Mouse (Mus musculus): Measurements from ENCODE around the gene Acot4.
A peak's percentile ranks its signal among the peaks of the same experiment; 100 is the strongest.

DNA sequence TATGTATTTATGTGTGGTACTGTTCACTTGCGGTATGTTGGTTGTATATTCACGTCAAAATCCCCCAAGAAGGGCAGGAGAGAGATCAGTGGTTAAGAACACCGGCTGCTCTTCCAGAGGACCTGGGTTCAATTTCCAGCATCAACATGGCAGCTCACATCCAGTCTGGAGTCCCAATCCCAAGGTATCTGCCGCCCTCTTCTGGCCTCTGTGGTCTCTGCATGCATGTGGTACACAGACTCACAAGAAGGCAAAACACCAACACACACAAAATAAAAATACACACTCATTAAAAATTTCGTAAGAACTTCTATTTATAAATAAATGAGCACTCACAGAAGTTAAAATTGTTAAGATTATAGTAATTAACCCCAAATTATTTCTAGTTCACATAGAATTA, 25.0 kb downstream of the Acot4 start:
- peak; percentile 92 for TF ChIP-seq CTCF (IDR thresholded peaks at IDR 0.05; ENCODE audit: low read depth, low read length)
- no peak for TF ChIP-seq POLR2A (IDR thresholded peaks at IDR 0.05; ENCODE audit: insufficient read depth, low read length)

All from ES-Bruce4 (cell line).